Mouse (Mus musculus) thymus, postnatal 36 days (tissue): ENCODE data around the gene Mtmr3.

ENCODE experiments used
- DNase-seq, 2 experiments: peaks; one replicate each; pipeline ENCODE4 v3.0.0; 2022; ENCODE audit warnings: mixed read lengths in 2 of 2

Mtmr3 gene

GRCm38 (mm10) chr11:4506486-4506885, 88.2 kb downstream of the Mtmr3 start:
- DNase-seq = no peak

- no peak for DNase-seq
Measured at GRCm38 (mm10) chr11:4502206-4502605, 92.5 kb downstream of the Mtmr3 start.

GRCm38 (mm10) chr11:4500826-4501225, 93.8 kb downstream of the Mtmr3 start:
- DNase-seq = no peak

GRCm38 (mm10) chr11:4500261-4500660, 94.4 kb downstream of the Mtmr3 start:
- no peak for DNase-seq

GRCm38 (mm10) chr11:4499456-4499855, 95.2 kb downstream of the Mtmr3 start:
- DNase-seq = no peak

- no peak for DNase-seq
Measured at GRCm38 (mm10) chr11:4498774-4499173, 95.9 kb downstream of the Mtmr3 start.

- DNase-seq = no peak
Measured at GRCm38 (mm10) chr11:4497501-4498118, 97.1 kb downstream of the Mtmr3 start.

- no peak for DNase-seq
Measured at GRCm38 (mm10) chr11:4495021-4495540, 99.6 kb downstream of the Mtmr3 start.

GRCm38 (mm10) chr11:4489207-4489606, 105.5 kb downstream of the Mtmr3 start:
- no peak for DNase-seq

GRCm38 (mm10) chr11:4488798-4489197, 105.9 kb downstream of the Mtmr3 start:
- no peak for DNase-seq

- no peak for DNase-seq
Measured at GRCm38 (mm10) chr11:4488367-4488766, 106.3 kb downstream of the Mtmr3 start.

GRCm38 (mm10) chr11:4487401-4487965, 107.2 kb downstream of the Mtmr3 start:
- DNase-seq = no peak

GRCm38 (mm10) chr11:4484541-4484940, 110.1 kb downstream of the Mtmr3 start:
- DNase-seq = no peak

GRCm38 (mm10) chr11:4482641-4483040, 112.0 kb downstream of the Mtmr3 start:
- DNase-seq = no peak

GRCm38 (mm10) chr11:4476184-4476697, 118.4 kb downstream of the Mtmr3 start:
- DNase-seq = no peak

- DNase-seq = no peak
Measured at GRCm38 (mm10) chr11:4472464-4473179, 122.0 kb downstream of the Mtmr3 start.

- no peak for DNase-seq
Measured at GRCm38 (mm10) chr11:4471734-4472133, 122.9 kb downstream of the Mtmr3 start.

GRCm38 (mm10) chr11:4471251-4471650, 123.4 kb downstream of the Mtmr3 start:
- DNase-seq = no peak

- DNase-seq = no peak
Measured at GRCm38 (mm10) chr11:4469091-4469490, 125.6 kb downstream of the Mtmr3 start.

GRCm38 (mm10) chr11:4467436-4467835, 127.2 kb downstream of the Mtmr3 start:
- DNase-seq = no peak

- DNase-seq = no peak
Measured at GRCm38 (mm10) chr11:4466191-4466590, 128.5 kb downstream of the Mtmr3 start.

- no peak for DNase-seq
Measured at GRCm38 (mm10) chr11:4464616-4465015, 130.0 kb downstream of the Mtmr3 start.

- no peak for DNase-seq
Measured at GRCm38 (mm10) chr11:4464186-4464585, 130.5 kb downstream of the Mtmr3 start.

- DNase-seq = no peak
Measured at GRCm38 (mm10) chr11:4462868-4463267, 131.8 kb downstream of the Mtmr3 start.
